Mouse (Mus musculus) stomach, adult 2 months (tissue): ENCODE results near the gene Adgrl2. TPM values are rescaled to one million over a fixed set of nuclear protein-coding genes. Genes with fewer than 3 reads are reported as not detected.

Source experiments
- polyA plus RNA-seq: library from polyadenylated mRNA; depleted of rRNA; stranded (reverse); fragments of >200 nt; gene quantifications from 2 replicates; pipeline ENCODE4 v1.2.3, GENCODE M21; 2012; rRNA removed

The Adgrl2 gene
- 9.8 and 11.4 TPM in 2 replicates for polyA plus RNA-seq

GRCm38 (mm10) chr3:148990531-148991003, at the start of gene Adgrl2:
TSS of gene Adgrl2 (minus strand) at chr3:148990555.

